In the genomic region with DNA sequence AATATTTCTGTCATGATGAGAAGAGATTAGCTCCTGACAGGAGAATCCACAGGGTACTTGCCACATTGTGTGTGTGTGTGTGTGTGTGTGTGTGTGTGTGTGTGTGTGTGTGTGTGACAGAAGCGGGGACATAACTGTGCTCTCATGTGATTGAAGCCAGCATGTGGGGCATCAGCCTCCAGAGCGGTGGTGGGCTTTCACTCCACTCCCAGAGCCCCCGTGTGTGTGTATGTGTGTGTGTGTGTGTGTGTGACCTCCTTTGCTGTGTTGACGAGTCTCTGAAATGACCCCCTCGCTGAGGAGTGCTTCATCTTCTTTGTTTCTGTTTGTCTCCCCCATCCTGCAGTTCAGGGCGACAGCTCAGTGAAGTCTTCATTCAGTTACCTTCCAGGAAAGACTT, we compare ENCODE assay signal across 12 mouse cellular contexts.
A peak's percentile ranks its signal among the peaks of the same experiment; 100 is the strongest.
DNase-seq lines count a peak whose midpoint lies in the region; ATAC-seq and TF ChIP-seq lines count a peak whose summit lies in the region.
"Had no signal": no experiment of that assay in that cellular context is flagged by ENCODE, and none has a peak within 500 bp of the region (broad histone marks: within the 10 kb centered on the region; RNA-seq: fewer than 3 reads in every experiment).

No protein-coding gene starts in this region.

- WGBS in embryonic facial prominence, embryonic 12.5 days: 56% methylated on average over 6 of the region's 6 CpGs
- 35% methylated on average over 6 of the region's 6 CpGs for WGBS in forebrain, embryonic 11.5 days
- 6% methylated on average over 6 of the region's 6 CpGs for WGBS in hindbrain, embryonic 16.5 days
- 61% methylated on average over 6 of the region's 6 CpGs for WGBS in neural tube, embryonic 12.5 days
- 74% methylated on average over 6 of the region's 6 CpGs for WGBS in intestine, postnatal 0 days

- 0 out of 2 replicates have a peak, but pooled peaks cover 3% of the 10 kb centered on the region for H3K9me3 ChIP-seq in embryonic facial prominence, embryonic 12.5 days
- H3K9me3 ChIP-seq in forebrain, embryonic 11.5 days (ENCODE audit: control insufficient read depth, low read length): no peaks in the 10 kb centered on the region
- H3K9me3 ChIP-seq in hindbrain, embryonic 16.5 days (ENCODE audit: control insufficient read depth, low read length): no peaks in the 10 kb centered on the region
- no peaks in the 10 kb centered on the region for H3K9me3 ChIP-seq in neural tube, embryonic 12.5 days
- H3K9me3 ChIP-seq in intestine, postnatal 0 days (ENCODE audit: control insufficient read depth): no peaks in the 10 kb centered on the region

- H3K4me3 ChIP-seq in embryonic facial prominence, embryonic 12.5 days: no peak overlapping the region
- no peak overlapping the region for H3K4me3 ChIP-seq in forebrain, embryonic 11.5 days (ENCODE audit: low read depth, low read length)
- no peak overlapping the region for H3K4me3 ChIP-seq in hindbrain, embryonic 16.5 days (ENCODE audit: low read length)
- H3K4me3 ChIP-seq in neural tube, embryonic 12.5 days: no peak overlapping the region
- no peak overlapping the region for H3K4me3 ChIP-seq in intestine, postnatal 0 days (ENCODE audit: low read depth, low read length)

- H3K4me1 ChIP-seq in embryonic facial prominence, embryonic 12.5 days: peaks cover 13% of the 10 kb centered on the region
- H3K4me1 ChIP-seq in forebrain, embryonic 11.5 days (replicated peaks; ENCODE audit: control insufficient read depth, insufficient read depth, low read length): peaks cover 9% of the 10 kb centered on the region; the same call in 1 of the 2 replicates
- H3K4me1 ChIP-seq in hindbrain, embryonic 16.5 days (ENCODE audit: control insufficient read depth, insufficient read depth, low read depth, low read length): peaks cover 24% of the 10 kb centered on the region
- H3K4me1 ChIP-seq in neural tube, embryonic 12.5 days: peaks cover 16% of the 10 kb centered on the region
- no peaks in the 10 kb centered on the region for H3K4me1 ChIP-seq in intestine, postnatal 0 days (replicated peaks; ENCODE audit: control insufficient read depth, insufficient read depth, low read length)

- H3K27me3 ChIP-seq in embryonic facial prominence, embryonic 12.5 days: no peaks in the 10 kb centered on the region
- H3K27me3 ChIP-seq in forebrain, embryonic 11.5 days (ENCODE audit: control insufficient read depth, insufficient read depth, low read length): no peaks in the 10 kb centered on the region
- H3K27me3 ChIP-seq in hindbrain, embryonic 16.5 days (replicated peaks; ENCODE audit: control insufficient read depth, insufficient read depth, low read length): no peaks in the 10 kb centered on the region
- no peaks in the 10 kb centered on the region for H3K27me3 ChIP-seq in neural tube, embryonic 12.5 days (replicated peaks)
- no peaks in the 10 kb centered on the region for H3K27me3 ChIP-seq in intestine, postnatal 0 days (replicated peaks; ENCODE audit: control insufficient read depth, insufficient read depth, low read length)

- H3K9ac ChIP-seq in embryonic facial prominence, embryonic 12.5 days: no peak overlapping the region
- H3K9ac ChIP-seq in forebrain, embryonic 11.5 days (ENCODE audit: low read length): peak overlapping the region; percentile 49
- H3K9ac ChIP-seq in hindbrain, embryonic 16.5 days (ENCODE audit: low read depth, low read length): peak overlapping the region; percentile 56
- 0 out of 2 replicates have a peak overlapping the region, but pooled peaks have one; percentile 14 for H3K9ac ChIP-seq in neural tube, embryonic 12.5 days
- H3K9ac ChIP-seq in intestine, postnatal 0 days (ENCODE audit: low read depth, low read length): no peak overlapping the region
- H3K9ac ChIP-seq: liver, embryonic 14.5 days had no signal

- peaks cover 50% of the 10 kb centered on the region for H3K36me3 ChIP-seq in embryonic facial prominence, embryonic 12.5 days
- H3K36me3 ChIP-seq in forebrain, embryonic 11.5 days (ENCODE audit: control insufficient read depth, insufficient read depth, low read length): no peaks in the 10 kb centered on the region
- peaks cover 6% of the 10 kb centered on the region; the same call in 1 of the 2 replicates for H3K36me3 ChIP-seq in hindbrain, embryonic 16.5 days (ENCODE audit: control insufficient read depth, insufficient read depth, low read length)
- H3K36me3 ChIP-seq in neural tube, embryonic 12.5 days: no peaks in the 10 kb centered on the region
- H3K36me3 ChIP-seq in intestine, postnatal 0 days (ENCODE audit: control insufficient read depth, insufficient read depth): peaks cover 32% of the 10 kb centered on the region

- peak overlapping the region; percentile 83 for H3K27ac ChIP-seq in embryonic facial prominence, embryonic 12.5 days
- H3K27ac ChIP-seq in forebrain, embryonic 11.5 days (ENCODE audit: low read depth, low read length): peak overlapping the region; percentile 95
- H3K27ac ChIP-seq in hindbrain, embryonic 16.5 days (ENCODE audit: low read depth, low read length): peak overlapping the region; percentile 95
- H3K27ac ChIP-seq in neural tube, embryonic 12.5 days: peak overlapping the region; percentile 75
- no peak overlapping the region for H3K27ac ChIP-seq in intestine, postnatal 0 days (ENCODE audit: low read depth, low read length)
- H3K27ac ChIP-seq: liver, embryonic 14.5 days had no signal

- TF ChIP-seq CTCF in intestine, postnatal 0 days (IDR thresholded peaks at IDR 0.05; ENCODE audit: low read depth): no peak

- peak; percentile 61 for DNase-seq in forebrain, embryonic 11.5 days (ENCODE audit: low spot score)
- DNase-seq in frontal cortex, postnatal 36 days (ENCODE audit: low spot score in 2 of 2): no peak
- no peak for DNase-seq in lung, postnatal 4 days
- DNase-seq: adrenal gland, postnatal 36 days; cerebellum, adult 2 months; gastrocnemius, postnatal 25 days; kidney, adult 9 months had no signal

- ATAC-seq in embryonic facial prominence, embryonic 12.5 days (ENCODE audit: insufficient number of reproducible peaks, insufficient read depth, low FRiP score, low TSS enrichment): peak; percentile 53; the same call in 1 of the 2 replicates
- ATAC-seq in forebrain, embryonic 11.5 days (replicated peaks; ENCODE audit: low FRiP score): peak; percentile 72
- ATAC-seq in hindbrain, embryonic 16.5 days: peak; percentile 66
- ATAC-seq in neural tube, embryonic 12.5 days (ENCODE audit: low FRiP score, low read depth): peak; percentile 57
- no peak for ATAC-seq in intestine, postnatal 0 days

- no peak overlapping the region for H3K4me2 ChIP-seq in embryonic facial prominence, embryonic 12.5 days (replicated peaks)
- peak overlapping the region; percentile 47 for H3K4me2 ChIP-seq in forebrain, embryonic 11.5 days (ENCODE audit: low read depth, low read length, severe bottlenecking)
- peak overlapping the region; percentile 49 for H3K4me2 ChIP-seq in hindbrain, embryonic 16.5 days (ENCODE audit: low read length)
- H3K4me2 ChIP-seq in neural tube, embryonic 12.5 days (replicated peaks): peak overlapping the region; percentile 48; the same call in 1 of the 2 replicates
- H3K4me2 ChIP-seq in intestine, postnatal 0 days (replicated peaks; ENCODE audit: low read depth): no peak overlapping the region

Comparison
In these comparisons a context has a peak if more than half of its experiments do, and no peak if none do; other contexts are left out.
1. H3K4me2 ChIP-seq: peak in forebrain, embryonic 11.5 days (single experiment), hindbrain, embryonic 16.5 days (single experiment) and neural tube, embryonic 12.5 days (single experiment); none in embryonic facial prominence, embryonic 12.5 days (single experiment) and intestine, postnatal 0 days (single experiment).
2. H3K9ac ChIP-seq: peak in forebrain, embryonic 11.5 days (single experiment), hindbrain, embryonic 16.5 days (single experiment) and neural tube, embryonic 12.5 days (single experiment); none in embryonic facial prominence, embryonic 12.5 days (single experiment) and intestine, postnatal 0 days (single experiment).